Mouse (Mus musculus): ENCODE results near the gene Dazl. TPM values are rescaled to one million over a fixed set of nuclear protein-coding genes. Genes with fewer than 3 reads are reported as not detected.

The Dazl gene
- polyA plus RNA-seq, 1 experiment from 2014 or later, result 0.16 TPM

Other genes starting within 250 kb of the Dazl start
- gene Rftn1, start 103.0 kb downstream of the Dazl start, polyA plus RNA-seq (2016; fragmentation: Nextera tagmentation; extraction: Ambion mirVana), result 4.2 and 4.9 TPM in 2 replicates
- 3.8 and 4.1 TPM in 2 replicates for gene Plcl2, start 215.8 kb upstream of the Dazl start, polyA plus RNA-seq (2016; fragmentation: Nextera tagmentation; extraction: Ambion mirVana)

Measured in midbrain, embryonic 10.5 days (tissue).